ENCODE assay signal across 22 mouse cellular contexts in genomic region chr11:68980919-68981318, GRCm38 (mm10). TPM values are rescaled to one million over a fixed set of nuclear protein-coding genes. Genes with fewer than 3 reads are reported as not detected.
DNase-seq lines count a peak whose midpoint lies in the region; ATAC-seq lines count a peak whose summit lies in the region.
"Had no signal": no experiment of that assay in that cellular context is flagged by ENCODE, and none has a peak within 500 bp of the region (broad histone marks: within the 10 kb centered on the region; RNA-seq: fewer than 3 reads in every experiment).

No protein-coding gene starts in this region.

- 69% methylated on average over 3 of the region's 3 CpGs for WGBS in embryonic facial prominence, embryonic 14.5 days
- WGBS in embryonic facial prominence, embryonic 10.5 days = 70% methylated on average over 3 of the region's 3 CpGs
- 79% methylated on average over 3 of the region's 3 CpGs for WGBS in neural tube, embryonic 13.5 days
- 74% methylated on average over 3 of the region's 3 CpGs for WGBS in neural tube, embryonic 15.5 days
- 63% methylated on average over 3 of the region's 3 CpGs for WGBS in intestine, embryonic 16.5 days
- WGBS in stomach, embryonic 16.5 days = 61% methylated on average over 3 of the region's 3 CpGs
- WGBS in hindbrain, embryonic 16.5 days = 76% methylated on average over 3 of the region's 3 CpGs

- H3K4me2 ChIP-seq in embryonic facial prominence, embryonic 14.5 days (ENCODE audit: low read depth, low read length) = no peak overlapping the region
- no peak overlapping the region for H3K4me2 ChIP-seq in neural tube, embryonic 13.5 days
- H3K4me2 ChIP-seq in neural tube, embryonic 15.5 days = no peak overlapping the region
- no peak overlapping the region for H3K4me2 ChIP-seq in intestine, embryonic 16.5 days (ENCODE audit: low read depth, low read length)
- H3K4me2 ChIP-seq in stomach, embryonic 16.5 days (ENCODE audit: low read depth, low read length) = no peak overlapping the region
- no peak overlapping the region for H3K4me2 ChIP-seq in hindbrain, embryonic 16.5 days (ENCODE audit: low read length)
- H3K4me2 ChIP-seq: forebrain, embryonic 13.5 days; hindbrain, embryonic 12.5 days had no signal

- H3K4me1 ChIP-seq in embryonic facial prominence, embryonic 14.5 days (ENCODE audit: control insufficient read depth, insufficient read depth, low read length) = no peaks in the 10 kb centered on the region
- no peaks in the 10 kb centered on the region for H3K4me1 ChIP-seq in embryonic facial prominence, embryonic 10.5 days
- H3K4me1 ChIP-seq in neural tube, embryonic 13.5 days (replicated peaks) = no peaks in the 10 kb centered on the region
- H3K4me1 ChIP-seq in neural tube, embryonic 15.5 days = no peaks in the 10 kb centered on the region
- peaks cover 6% of the 10 kb centered on the region for H3K4me1 ChIP-seq in intestine, embryonic 16.5 days (ENCODE audit: control insufficient read depth, insufficient read depth, low read length)
- H3K4me1 ChIP-seq in stomach, embryonic 16.5 days (ENCODE audit: control insufficient read depth, insufficient read depth, low read length) = peaks cover 6% of the 10 kb centered on the region
- H3K4me1 ChIP-seq in hindbrain, embryonic 16.5 days (ENCODE audit: control insufficient read depth, insufficient read depth, low read depth, low read length) = no peaks in the 10 kb centered on the region
- H3K4me1 ChIP-seq: forebrain, embryonic 13.5 days; heart, embryonic 10.5 days; hindbrain, embryonic 12.5 days had no signal

- no peak overlapping the region for H3K4me3 ChIP-seq in embryonic facial prominence, embryonic 14.5 days (ENCODE audit: low read depth, low read length)
- no peak overlapping the region for H3K4me3 ChIP-seq in embryonic facial prominence, embryonic 10.5 days
- H3K4me3 ChIP-seq in neural tube, embryonic 13.5 days = no peak overlapping the region
- no peak overlapping the region for H3K4me3 ChIP-seq in neural tube, embryonic 15.5 days (replicated peaks)
- no peak overlapping the region for H3K4me3 ChIP-seq in intestine, embryonic 16.5 days (ENCODE audit: low read length)
- no peak overlapping the region for H3K4me3 ChIP-seq in stomach, embryonic 16.5 days (replicated peaks; ENCODE audit: low read length)
- no peak overlapping the region for H3K4me3 ChIP-seq in hindbrain, embryonic 16.5 days (ENCODE audit: low read length)
- H3K4me3 ChIP-seq: forebrain, embryonic 13.5 days; heart, embryonic 10.5 days; hindbrain, embryonic 12.5 days had no signal

- no peak overlapping the region for H3K27ac ChIP-seq in embryonic facial prominence, embryonic 14.5 days (replicated peaks; ENCODE audit: low read depth, low read length)
- H3K27ac ChIP-seq in embryonic facial prominence, embryonic 10.5 days (replicated peaks) = no peak overlapping the region
- H3K27ac ChIP-seq in neural tube, embryonic 13.5 days (replicated peaks) = no peak overlapping the region
- H3K27ac ChIP-seq in neural tube, embryonic 15.5 days (replicated peaks) = no peak overlapping the region
- H3K27ac ChIP-seq in intestine, embryonic 16.5 days (ENCODE audit: low read length) = peak overlapping the region; percentile 26; the same call in 1 of the 2 replicates
- peak overlapping the region; percentile 76; the same call in 1 of the 2 replicates for H3K27ac ChIP-seq in stomach, embryonic 16.5 days (ENCODE audit: low read length)
- no peak overlapping the region for H3K27ac ChIP-seq in hindbrain, embryonic 16.5 days (ENCODE audit: low read depth, low read length)
- H3K27ac ChIP-seq: forebrain, embryonic 13.5 days; heart, embryonic 10.5 days; hindbrain, embryonic 12.5 days had no signal

- no peak overlapping the region for H3K9ac ChIP-seq in embryonic facial prominence, embryonic 14.5 days (ENCODE audit: low read depth, low read length)
- 0 out of 2 replicates have a peak overlapping the region, but pooled peaks have one; percentile 13 for H3K9ac ChIP-seq in neural tube, embryonic 13.5 days
- no peak overlapping the region for H3K9ac ChIP-seq in neural tube, embryonic 15.5 days (replicated peaks)
- no peak overlapping the region for H3K9ac ChIP-seq in intestine, embryonic 16.5 days (ENCODE audit: low read depth, low read length)
- peak overlapping the region; percentile 39; the same call in 1 of the 2 replicates for H3K9ac ChIP-seq in stomach, embryonic 16.5 days (ENCODE audit: low read length)
- H3K9ac ChIP-seq in hindbrain, embryonic 16.5 days (ENCODE audit: low read depth, low read length) = no peak overlapping the region
- H3K9ac ChIP-seq: forebrain, embryonic 13.5 days; hindbrain, embryonic 12.5 days had no signal

- H3K27me3 ChIP-seq in embryonic facial prominence, embryonic 14.5 days (replicated peaks; ENCODE audit: control insufficient read depth, insufficient read depth, low read length) = no peaks in the 10 kb centered on the region
- no peaks in the 10 kb centered on the region for H3K27me3 ChIP-seq in embryonic facial prominence, embryonic 10.5 days (replicated peaks; ENCODE audit: low read depth, poor library complexity, severe bottlenecking)
- H3K27me3 ChIP-seq in neural tube, embryonic 13.5 days = no peaks in the 10 kb centered on the region
- H3K27me3 ChIP-seq in neural tube, embryonic 15.5 days (replicated peaks) = no peaks in the 10 kb centered on the region
- no peaks in the 10 kb centered on the region for H3K27me3 ChIP-seq in intestine, embryonic 16.5 days (replicated peaks; ENCODE audit: control insufficient read depth, insufficient read depth, low read length)
- H3K27me3 ChIP-seq in stomach, embryonic 16.5 days (ENCODE audit: control insufficient read depth, insufficient read depth, low read length) = no peaks in the 10 kb centered on the region
- no peaks in the 10 kb centered on the region for H3K27me3 ChIP-seq in hindbrain, embryonic 16.5 days (replicated peaks; ENCODE audit: control insufficient read depth, insufficient read depth, low read length)
- H3K27me3 ChIP-seq: forebrain, embryonic 13.5 days had no signal

- H3K36me3 ChIP-seq in embryonic facial prominence, embryonic 14.5 days (ENCODE audit: control insufficient read depth, insufficient read depth, low read length) = 0 out of 2 replicates have a peak, but pooled peaks cover 3% of the 10 kb centered on the region
- H3K36me3 ChIP-seq in embryonic facial prominence, embryonic 10.5 days (replicated peaks) = peaks cover 9% of the 10 kb centered on the region
- 0 out of 2 replicates have a peak, but pooled peaks cover 3% of the 10 kb centered on the region for H3K36me3 ChIP-seq in neural tube, embryonic 13.5 days
- peaks cover 2% of the 10 kb centered on the region; the same call in 1 of the 2 replicates for H3K36me3 ChIP-seq in neural tube, embryonic 15.5 days
- H3K36me3 ChIP-seq in intestine, embryonic 16.5 days (ENCODE audit: control insufficient read depth, insufficient read depth, low read length) = no peaks in the 10 kb centered on the region
- H3K36me3 ChIP-seq in stomach, embryonic 16.5 days (ENCODE audit: control insufficient read depth, insufficient read depth, low read length) = no peaks in the 10 kb centered on the region
- H3K36me3 ChIP-seq in hindbrain, embryonic 16.5 days (ENCODE audit: control insufficient read depth, insufficient read depth, low read length) = no peaks in the 10 kb centered on the region
- H3K36me3 ChIP-seq: heart, embryonic 10.5 days; hindbrain, embryonic 12.5 days had no signal

- no peak for ATAC-seq in embryonic facial prominence, embryonic 14.5 days (ENCODE audit: low read depth)
- no peak for ATAC-seq in neural tube, embryonic 13.5 days (ENCODE audit: low read depth)
- no peak for ATAC-seq in neural tube, embryonic 15.5 days (ENCODE audit: low FRiP score)
- peak; percentile 78 for ATAC-seq in intestine, embryonic 16.5 days
- ATAC-seq in stomach, embryonic 16.5 days (ENCODE audit: insufficient read depth, low FRiP score) = no peak
- ATAC-seq in hindbrain, embryonic 16.5 days = no peak
- ATAC-seq: CD4-positive, CD25-positive, alpha-beta regulatory T cell, adult 4 months; forebrain, embryonic 13.5 days had no signal

- H3K9me3 ChIP-seq in embryonic facial prominence, embryonic 14.5 days (ENCODE audit: control insufficient read depth, low read length) = no peaks in the 10 kb centered on the region
- H3K9me3 ChIP-seq in embryonic facial prominence, embryonic 10.5 days = no peaks in the 10 kb centered on the region
- no peaks in the 10 kb centered on the region for H3K9me3 ChIP-seq in neural tube, embryonic 13.5 days
- no peaks in the 10 kb centered on the region for H3K9me3 ChIP-seq in neural tube, embryonic 15.5 days (replicated peaks)
- H3K9me3 ChIP-seq in intestine, embryonic 16.5 days (ENCODE audit: control insufficient read depth, low read length) = no peaks in the 10 kb centered on the region
- H3K9me3 ChIP-seq in stomach, embryonic 16.5 days (replicated peaks; ENCODE audit: control insufficient read depth, low read length) = no peaks in the 10 kb centered on the region
- H3K9me3 ChIP-seq in hindbrain, embryonic 16.5 days (ENCODE audit: control insufficient read depth, low read length) = no peaks in the 10 kb centered on the region
- H3K9me3 ChIP-seq: forebrain, embryonic 13.5 days; G1E; heart, embryonic 10.5 days; hindbrain, embryonic 12.5 days had no signal

- DNase-seq in embryonic facial prominence, embryonic 14.5 days (ENCODE audit: low spot score) = peak; percentile 50
- no peak for DNase-seq in embryonic facial prominence, embryonic 10.5 days (ENCODE audit: low spot score)
- no peak for DNase-seq in layer of hippocampus, adult 18-20 months (ENCODE audit: low spot score in 2 of 2)
- DNase-seq: adrenal gland, adult 8-10 months; adrenal gland, postnatal 36 days; B cell, adult 2 months; cerebellum, adult 2 months; cerebellum, postnatal 10 days; gastrocnemius, postnatal 36 days; heart, adult 18-20 months; heart, postnatal 10 days; heart, postnatal 4 days had no signal

RNA-seq across cellular contexts. Expression of gene Rangrf, which starts 5.9 kb away (rescaled TPM):
- polyA plus RNA-seq in embryonic facial prominence, embryonic 14.5 days (2014; fragmentation: Nextera tagmentation; extraction: Ambion mirVana) = 44.9 and 50.1 TPM in 2 replicates
- polyA plus RNA-seq in embryonic facial prominence, embryonic 10.5 days (2016; fragmentation: Nextera tagmentation; extraction: Ambion mirVana) = 87.7 and 93.0 TPM in 2 replicates
- 27.6 and 33.7 TPM in 2 replicates for polyA plus RNA-seq in neural tube, embryonic 13.5 days (2015; fragmentation: Nextera tagmentation; extraction: Ambion mirVana)
- 33.7 and 33.9 TPM in 2 replicates for polyA plus RNA-seq in neural tube, embryonic 15.5 days (2015; fragmentation: Nextera tagmentation; extraction: Ambion mirVana)
- 48.2 and 56.7 TPM in 2 replicates for polyA plus RNA-seq in intestine, embryonic 16.5 days (2015; fragmentation: Nextera tagmentation; extraction: Ambion mirVana)
- 46.7 and 57.6 TPM in 2 replicates for polyA plus RNA-seq in stomach, embryonic 16.5 days (2015; fragmentation: Nextera tagmentation; extraction: Ambion mirVana)
- 10 to 100 TPM; 16.9 to 19.4 TPM for total RNA-seq in layer of hippocampus, adult 18-20 months (2021)
- 30.0 and 36.9 TPM in 2 replicates for polyA plus RNA-seq in hindbrain, embryonic 16.5 days (2015; fragmentation: Nextera tagmentation; extraction: Ambion mirVana)

RNA-seq across cellular contexts. Expression of gene Slc25a35, which starts 13.0 kb away (rescaled TPM):
- 3.4 and 5.0 TPM in 2 replicates for polyA plus RNA-seq in embryonic facial prominence, embryonic 14.5 days (2014; fragmentation: Nextera tagmentation; extraction: Ambion mirVana)
- polyA plus RNA-seq in embryonic facial prominence, embryonic 10.5 days (2016; fragmentation: Nextera tagmentation; extraction: Ambion mirVana) = 2.4 and 2.7 TPM in 2 replicates
- 2.0 and 2.5 TPM in 2 replicates for polyA plus RNA-seq in neural tube, embryonic 13.5 days (2015; fragmentation: Nextera tagmentation; extraction: Ambion mirVana)
- 1.9 and 2.1 TPM in 2 replicates for polyA plus RNA-seq in neural tube, embryonic 15.5 days (2015; fragmentation: Nextera tagmentation; extraction: Ambion mirVana)
- polyA plus RNA-seq in intestine, embryonic 16.5 days (2015; fragmentation: Nextera tagmentation; extraction: Ambion mirVana) = 3.5 and 3.8 TPM in 2 replicates
- 5.2 and 6.3 TPM in 2 replicates for polyA plus RNA-seq in stomach, embryonic 16.5 days (2015; fragmentation: Nextera tagmentation; extraction: Ambion mirVana)
- total RNA-seq in layer of hippocampus, adult 18-20 months (2021) = 1 to 10 TPM; 4.2 to 5.3 TPM
- 2.3 and 3.4 TPM in 2 replicates for polyA plus RNA-seq in hindbrain, embryonic 16.5 days (2015; fragmentation: Nextera tagmentation; extraction: Ambion mirVana)

RNA-seq across cellular contexts. Expression of gene Arhgef15, which starts 23.6 kb away (rescaled TPM):
- 7.3 and 8.9 TPM in 2 replicates for polyA plus RNA-seq in embryonic facial prominence, embryonic 14.5 days (2014; fragmentation: Nextera tagmentation; extraction: Ambion mirVana)
- 8.9 and 9.2 TPM in 2 replicates for polyA plus RNA-seq in embryonic facial prominence, embryonic 10.5 days (2016; fragmentation: Nextera tagmentation; extraction: Ambion mirVana)
- 14.4 and 14.8 TPM in 2 replicates for polyA plus RNA-seq in neural tube, embryonic 13.5 days (2015; fragmentation: Nextera tagmentation; extraction: Ambion mirVana)
- polyA plus RNA-seq in neural tube, embryonic 15.5 days (2015; fragmentation: Nextera tagmentation; extraction: Ambion mirVana) = 23.2 and 27.3 TPM in 2 replicates
- polyA plus RNA-seq in intestine, embryonic 16.5 days (2015; fragmentation: Nextera tagmentation; extraction: Ambion mirVana) = 8.3 and 9.0 TPM in 2 replicates
- 9.6 and 10.3 TPM in 2 replicates for polyA plus RNA-seq in stomach, embryonic 16.5 days (2015; fragmentation: Nextera tagmentation; extraction: Ambion mirVana)
- total RNA-seq in layer of hippocampus, adult 18-20 months (2021) = 1 to 10 TPM; 9.3 to 9.6 TPM
- polyA plus RNA-seq in hindbrain, embryonic 16.5 days (2015; fragmentation: Nextera tagmentation; extraction: Ambion mirVana) = 27.2 and 33.9 TPM in 2 replicates
- polyA plus RNA-seq: G1E had no signal

RNA-seq across cellular contexts. Expression of gene Pfas, which starts 27.3 kb away (rescaled TPM):
- 19.1 and 21.9 TPM in 2 replicates for polyA plus RNA-seq in embryonic facial prominence, embryonic 14.5 days (2014; fragmentation: Nextera tagmentation; extraction: Ambion mirVana)
- polyA plus RNA-seq in embryonic facial prominence, embryonic 10.5 days (2016; fragmentation: Nextera tagmentation; extraction: Ambion mirVana) = 70.1 and 71.9 TPM in 2 replicates
- polyA plus RNA-seq in neural tube, embryonic 13.5 days (2015; fragmentation: Nextera tagmentation; extraction: Ambion mirVana) = 19.1 and 21.9 TPM in 2 replicates
- 15.5 and 20.2 TPM in 2 replicates for polyA plus RNA-seq in neural tube, embryonic 15.5 days (2015; fragmentation: Nextera tagmentation; extraction: Ambion mirVana)
- 20.5 and 22.5 TPM in 2 replicates for polyA plus RNA-seq in intestine, embryonic 16.5 days (2015; fragmentation: Nextera tagmentation; extraction: Ambion mirVana)
- 24.1 and 25.2 TPM in 2 replicates for polyA plus RNA-seq in stomach, embryonic 16.5 days (2015; fragmentation: Nextera tagmentation; extraction: Ambion mirVana)
- total RNA-seq in layer of hippocampus, adult 18-20 months (2021) = 10 to 100 TPM; 22.1 to 23.4 TPM
- polyA plus RNA-seq in hindbrain, embryonic 16.5 days (2015; fragmentation: Nextera tagmentation; extraction: Ambion mirVana) = 12.9 and 16.4 TPM in 2 replicates

RNA-seq across cellular contexts. Expression of gene Ctc1, which starts 34.8 kb away (rescaled TPM):
- polyA plus RNA-seq in embryonic facial prominence, embryonic 14.5 days (2014; fragmentation: Nextera tagmentation; extraction: Ambion mirVana) = 36.5 and 47.3 TPM in 2 replicates
- 100 and 103 TPM in 2 replicates for polyA plus RNA-seq in embryonic facial prominence, embryonic 10.5 days (2016; fragmentation: Nextera tagmentation; extraction: Ambion mirVana)
- polyA plus RNA-seq in neural tube, embryonic 13.5 days (2015; fragmentation: Nextera tagmentation; extraction: Ambion mirVana) = 49.6 and 52.8 TPM in 2 replicates
- polyA plus RNA-seq in neural tube, embryonic 15.5 days (2015; fragmentation: Nextera tagmentation; extraction: Ambion mirVana) = 53.4 and 55.0 TPM in 2 replicates
- 36.8 and 38.5 TPM in 2 replicates for polyA plus RNA-seq in intestine, embryonic 16.5 days (2015; fragmentation: Nextera tagmentation; extraction: Ambion mirVana)
- 34.5 and 43.9 TPM in 2 replicates for polyA plus RNA-seq in stomach, embryonic 16.5 days (2015; fragmentation: Nextera tagmentation; extraction: Ambion mirVana)
- 10 to 100 TPM; 34.3 to 39.2 TPM for total RNA-seq in layer of hippocampus, adult 18-20 months (2021)
- polyA plus RNA-seq in hindbrain, embryonic 16.5 days (2015; fragmentation: Nextera tagmentation; extraction: Ambion mirVana) = 62.9 and 66.0 TPM in 2 replicates

Comparison
In these comparisons a context has a peak if more than half of its experiments do, and no peak if none do; other contexts are left out.
1. H3K9ac ChIP-seq: peak in neural tube, embryonic 13.5 days (single experiment) and stomach, embryonic 16.5 days (single experiment); none in embryonic facial prominence, embryonic 14.5 days (single experiment), neural tube, embryonic 15.5 days (single experiment), intestine, embryonic 16.5 days (single experiment) and hindbrain, embryonic 16.5 days (single experiment).
2. H3K27ac ChIP-seq: peak in intestine, embryonic 16.5 days (single experiment) and stomach, embryonic 16.5 days (single experiment); none in embryonic facial prominence, embryonic 14.5 days (single experiment), embryonic facial prominence, embryonic 10.5 days (single experiment), neural tube, embryonic 13.5 days (single experiment), neural tube, embryonic 15.5 days (single experiment) and hindbrain, embryonic 16.5 days (single experiment).